ENCODE assay signal across 7 mouse cellular contexts in genomic region chr2:118743261-118743943, GRCm38 (mm10). TPM values are rescaled to one million over a fixed set of nuclear protein-coding genes. Genes with fewer than 3 reads are reported as not detected.
DNase-seq lines count a peak whose midpoint lies in the region; ATAC-seq and TF ChIP-seq lines count a peak whose summit lies in the region.

No protein-coding gene starts in this region.

- no peak overlapping the region for H3K27ac ChIP-seq in CH12.LX (ENCODE audit: insufficient read depth, low read depth)
- H3K27ac ChIP-seq in embryonic facial prominence, embryonic 11.5 days (replicated peaks; ENCODE audit: low read depth, low read length): no peak overlapping the region

- no peak for TF ChIP-seq POLR2A in CH12.LX (IDR thresholded peaks at IDR 0.05; ENCODE audit: low read depth, low read length)

- ATAC-seq in embryonic facial prominence, embryonic 11.5 days (replicated peaks; ENCODE audit: insufficient number of reproducible peaks, low FRiP score, low TSS enrichment, low read depth): no peak
- ATAC-seq in megakaryocyte progenitor cell, adult 5-6 weeks (replicated peaks; ENCODE audit: poor library complexity): peak; percentile 54

- no peaks in the 10 kb centered on the region for H3K9me3 ChIP-seq in CH12.LX (replicated peaks; ENCODE audit: low read length)
- no peaks in the 10 kb centered on the region for H3K9me3 ChIP-seq in embryonic facial prominence, embryonic 11.5 days (replicated peaks; ENCODE audit: control insufficient read depth, low read length)

- dilution Hi-C loops in CH12.LX (cut with MboI; ENCODE audit: extremely low pct_ligation_motif_present, extremely low pct_unique_long_range_greater_than_20kb, low sequenced_read_pairs): no loop called here

- H3K4me3 ChIP-seq in CH12.LX (replicated peaks in 1 of 3; ENCODE audit: low read depth in 2 of 3, low read length in 2 of 3, poor library complexity in 1 of 3): no peak overlapping the region
- no peak overlapping the region for H3K4me3 ChIP-seq in embryonic facial prominence, embryonic 11.5 days (ENCODE audit: low read depth, low read length)

- peak; percentile 42 for TF ChIP-seq RAD21 in CH12.LX (IDR thresholded peaks at IDR 0.05; ENCODE audit: low read depth, low read length)

- H3K4me1 ChIP-seq in CH12.LX (ENCODE audit: control insufficient read depth in 1 of 2, insufficient read depth in 2 of 2): peaks cover 0 to 31% of the 10 kb centered on the region in 2 experiments; a peak in 2 of 4 replicates
- peaks cover 4% of the 10 kb centered on the region for H3K4me1 ChIP-seq in embryonic facial prominence, embryonic 11.5 days (ENCODE audit: control insufficient read depth, insufficient read depth, low read length)

- DNase-seq in kidney, postnatal 14 days: peak; percentile 61
- no peak for DNase-seq in kidney, postnatal 4 days
- peak; percentile 65 for DNase-seq in CH12.LX (ENCODE audit: extremely low read depth)
- DNase-seq in T-cell, adult 2 months (ENCODE audit: low spot score): peak; percentile 60
- peak; percentile 78 for DNase-seq in embryonic facial prominence, embryonic 11.5 days (ENCODE audit: low spot score)
- DNase-seq in right cerebral cortex, postnatal 36 days (ENCODE audit: low spot score in 2 of 2): no peak

- peak; percentile 81 to 83 for TF ChIP-seq CTCF in CH12.LX (conservative IDR thresholded peaks at IDR 0.05 in 1 of 2, IDR thresholded peaks at IDR 0.05 in 1 of 2; ENCODE audit: low read depth in 2 of 2, low read length in 2 of 2)

- 27% methylated on average over 8 of the region's 8 CpGs for WGBS in embryonic facial prominence, embryonic 11.5 days

- TF ChIP-seq EP300 in CH12.LX (IDR thresholded peaks at IDR 0.05; ENCODE audit: low read length): no peak

- in situ Hi-C loops in CH12.LX (cut with MboI; ENCODE audit: low pct_ligation_motif_present, low pct_unique_long_range_greater_than_20kb, low sequenced_read_pairs): loop anchor here (25.0 kb wide), 1 partner anchor 256 kb away; the partner anchor contains the start of gene Srp14

- H3K27me3 ChIP-seq in CH12.LX (replicated peaks): peaks cover 21% of the 10 kb centered on the region
- H3K27me3 ChIP-seq in embryonic facial prominence, embryonic 11.5 days (ENCODE audit: control insufficient read depth, insufficient read depth, low read length): peaks cover 7% of the 10 kb centered on the region

- no peak overlapping the region for H3K9ac ChIP-seq in CH12.LX (ENCODE audit: insufficient read depth, low read depth)
- no peak overlapping the region for H3K9ac ChIP-seq in embryonic facial prominence, embryonic 11.5 days (replicated peaks; ENCODE audit: low read length)

- no peak overlapping the region for H3K4me2 ChIP-seq in CH12.LX (ENCODE audit: insufficient read depth, low read depth, poor library complexity, severe bottlenecking)
- H3K4me2 ChIP-seq in embryonic facial prominence, embryonic 11.5 days (ENCODE audit: low read depth, low read length): no peak overlapping the region

- no peaks in the 10 kb centered on the region for H3K79me2 ChIP-seq in CH12.LX (replicated peaks; ENCODE audit: control insufficient read depth, extremely low read depth, insufficient read depth, poor library complexity, severe bottlenecking)

- peaks cover 0 to 2% of the 10 kb centered on the region in 2 experiments for H3K36me3 ChIP-seq in CH12.LX (replicated peaks in 1 of 2; ENCODE audit: control insufficient read depth in 1 of 2, insufficient read depth in 1 of 2, low read length in 1 of 2)
- no peaks in the 10 kb centered on the region for H3K36me3 ChIP-seq in embryonic facial prominence, embryonic 11.5 days (replicated peaks; ENCODE audit: control insufficient read depth, insufficient read depth, low read depth, low read length)

TF ChIP-seq in CH12.LX, 34 proteins besides CTCF, POLR2A, EP300 and RAD21:
- TF ChIP-seq SMC3 (IDR thresholded peaks at IDR 0.05; ENCODE audit: low read depth, low read length) (peak; percentile 79), ZC3H11A (IDR thresholded peaks at IDR 0.05; ENCODE audit: low read depth, low read length) (no peak)

RNA-seq across cellular contexts. Expression of gene Inafm2, which starts 2.2 kb away (rescaled TPM):
- total RNA-seq in CH12.LX (2012; rRNA removed) (4.2 and 4.3 TPM in 2 replicates), CH12.LX (2014; rRNA removed) (3.6 TPM in 2 replicates)
- 2.6 and 2.7 TPM in 2 replicates for polyA plus RNA-seq in CH12.LX (2012; ENCODE audit: insufficient read length, low read depth)
- 22.8 and 25.8 TPM in 2 replicates for polyA plus RNA-seq in embryonic facial prominence, embryonic 11.5 days (2014; fragmentation: Nextera tagmentation; extraction: Ambion mirVana)
- total RNA-seq in megakaryocyte progenitor cell, adult 5-6 weeks (2015): 27.9 and 29.6 TPM in 2 replicates
- total RNA-seq in megakaryocyte progenitor cell, adult 5-6 weeks (2017): 17.9 and 20.3 TPM in 2 replicates

RNA-seq across cellular contexts. Expression of gene Plcb2, which starts 15.2 kb away (rescaled TPM):
- total RNA-seq in CH12.LX (2012; rRNA removed) (6.9 and 7.8 TPM in 2 replicates), CH12.LX (2014; rRNA removed) (5.7 and 6.4 TPM in 2 replicates)
- 18.9 and 22.3 TPM in 2 replicates for polyA plus RNA-seq in CH12.LX (2012; ENCODE audit: insufficient read length, low read depth)
- polyA plus RNA-seq in embryonic facial prominence, embryonic 11.5 days (2014; fragmentation: Nextera tagmentation; extraction: Ambion mirVana): 0.22 and 0.40 TPM in 2 replicates
- total RNA-seq in megakaryocyte progenitor cell, adult 5-6 weeks (2015): 71.2 and 80.9 TPM in 2 replicates
- total RNA-seq in megakaryocyte progenitor cell, adult 5-6 weeks (2017): 61.1 and 70.4 TPM in 2 replicates

RNA-seq across cellular contexts. Expression of gene Ccdc9b, which starts 19.1 kb away (rescaled TPM):
- total RNA-seq in CH12.LX (2012; rRNA removed) (not detected in 2 replicates), CH12.LX (2014; rRNA removed) (not detected in 2 replicates)
- polyA plus RNA-seq in CH12.LX (2012; ENCODE audit: insufficient read length, low read depth): not detected in 2 replicates
- polyA plus RNA-seq in embryonic facial prominence, embryonic 11.5 days (2014; fragmentation: Nextera tagmentation; extraction: Ambion mirVana): 0.52 and 0.66 TPM in 2 replicates
- total RNA-seq in megakaryocyte progenitor cell, adult 5-6 weeks (2015): 0.07 and 0.25 TPM in 2 replicates
- 0.42 and 0.47 TPM in 2 replicates for total RNA-seq in megakaryocyte progenitor cell, adult 5-6 weeks (2017)

RNA-seq across cellular contexts. Expression of gene Phgr1, which starts 29.2 kb away (rescaled TPM):
- total RNA-seq in CH12.LX (2012; rRNA removed): not detected in 2 replicates
- total RNA-seq in CH12.LX (2014; rRNA removed): not detected in 2 replicates
- polyA plus RNA-seq in CH12.LX (2012; ENCODE audit: insufficient read length, low read depth): not detected in 2 replicates
- polyA plus RNA-seq in embryonic facial prominence, embryonic 11.5 days (2014; fragmentation: Nextera tagmentation; extraction: Ambion mirVana): not detected in 2 replicates
- not detected in 2 replicates for total RNA-seq in megakaryocyte progenitor cell, adult 5-6 weeks (2015)
- total RNA-seq in megakaryocyte progenitor cell, adult 5-6 weeks (2017): not detected in 2 replicates

RNA-seq across cellular contexts. Expression of gene Disp2, which starts 36.1 kb away (rescaled TPM):
- total RNA-seq in CH12.LX (2012; rRNA removed) (not detected in 2 replicates), CH12.LX (2014; rRNA removed) (not detected in 2 replicates)
- polyA plus RNA-seq in CH12.LX (2012; ENCODE audit: insufficient read length, low read depth): not detected in 2 replicates
- 1.5 and 1.8 TPM in 2 replicates for polyA plus RNA-seq in embryonic facial prominence, embryonic 11.5 days (2014; fragmentation: Nextera tagmentation; extraction: Ambion mirVana)
- not detected in 2 replicates for total RNA-seq in megakaryocyte progenitor cell, adult 5-6 weeks (2015)
- not detected in 2 replicates for total RNA-seq in megakaryocyte progenitor cell, adult 5-6 weeks (2017)

Comparison
In these comparisons a context has a peak if more than half of its experiments do, and no peak if none do; other contexts are left out.
1. DNase-seq: peak in kidney, postnatal 14 days (single experiment), CH12.LX (single experiment), T-cell, adult 2 months (single experiment) and embryonic facial prominence, embryonic 11.5 days (single experiment); none in kidney, postnatal 4 days (0 of 2) and right cerebral cortex, postnatal 36 days (0 of 2).
2. RNA of gene Plcb2, which starts 15.2 kb away (total RNA-seq): 61.1 to 80.9 TPM in megakaryocyte progenitor cell, adult 5-6 weeks; 5.7 to 7.8 TPM in CH12.LX; every median in the first group is over 4 times any median in the second.